8 mouse cellular contexts compared by ENCODE assay signal in genomic region chr4:120745731-120746551, GRCm38 (mm10). TPM values are rescaled to one million over a fixed set of nuclear protein-coding genes. Genes with fewer than 3 reads are reported as not detected.
DNase-seq lines count a peak whose midpoint lies in the region; ATAC-seq and TF ChIP-seq lines count a peak whose summit lies in the region.

No protein-coding gene starts in this region.

- DNase-seq in liver, adult 2 months (ENCODE audit: extremely low read depth, low read depth, low spot score): no peak
- peak; percentile 17 to 46 for DNase-seq in heart, adult 9 months (ENCODE audit: low spot score in 2 of 2)
- no peak for DNase-seq in cerebellum, adult 18-20 months
- DNase-seq in kidney, adult 8-10 months: no peak
- DNase-seq in urinary bladder, postnatal 25 days (ENCODE audit: low spot score): no peak

- 0 out of 2 replicates have a peak, but pooled peaks cover 2% of the 10 kb centered on the region for H3K4me1 ChIP-seq in liver, adult 2 months (ENCODE audit: control insufficient read depth, insufficient read depth, low read length)
- H3K4me1 ChIP-seq in liver, embryonic 12.5 days: peaks cover 27% of the 10 kb centered on the region
- peaks cover 26% of the 10 kb centered on the region for H3K4me1 ChIP-seq in limb, embryonic 15.5 days
- peaks cover 23% of the 10 kb centered on the region for H3K4me1 ChIP-seq in stomach, embryonic 15.5 days

- WGBS in liver, adult 2 months: 76% methylated on average over 10 of the region's 10 CpGs
- WGBS in liver, embryonic 12.5 days (ENCODE audit: insufficient replicate concordance): 35% methylated on average over 10 of the region's 10 CpGs
- 41% methylated on average over 10 of the region's 10 CpGs for WGBS in limb, embryonic 15.5 days
- WGBS in stomach, embryonic 15.5 days: 49% methylated on average over 10 of the region's 10 CpGs

- peak overlapping the region; percentile 55 for H3K4me3 ChIP-seq in liver, adult 2 months (ENCODE audit: insufficient read depth, low read depth, low read length)
- no peak overlapping the region; the same call in 1 of the 2 replicates for H3K4me3 ChIP-seq in liver, embryonic 12.5 days
- peak overlapping the region; percentile 67 for H3K4me3 ChIP-seq in limb, embryonic 15.5 days
- peak overlapping the region; percentile 65 for H3K4me3 ChIP-seq in stomach, embryonic 15.5 days (replicated peaks)

- ATAC-seq in liver, embryonic 12.5 days: no peak
- no peak for ATAC-seq in limb, embryonic 15.5 days (ENCODE audit: insufficient number of reproducible peaks, low FRiP score, low TSS enrichment, low read depth)
- ATAC-seq in stomach, embryonic 15.5 days (ENCODE audit: insufficient read depth, low FRiP score, low read depth): no peak

- H3K4me2 ChIP-seq in liver, embryonic 12.5 days: no peak overlapping the region
- peak overlapping the region; percentile 100; the same call in 1 of the 2 replicates for H3K4me2 ChIP-seq in limb, embryonic 15.5 days
- H3K4me2 ChIP-seq in stomach, embryonic 15.5 days: peak overlapping the region; percentile 100; the same call in 1 of the 2 replicates

- no peak overlapping the region; the same call in 1 of the 2 replicates for H3K9ac ChIP-seq in liver, adult 2 months (ENCODE audit: low read depth, low read length)
- no peak overlapping the region for H3K9ac ChIP-seq in liver, embryonic 12.5 days
- no peak overlapping the region for H3K9ac ChIP-seq in limb, embryonic 15.5 days
- H3K9ac ChIP-seq in stomach, embryonic 15.5 days: no peak overlapping the region

- no peaks in the 10 kb centered on the region for H3K79me2 ChIP-seq in liver, adult 2 months (ENCODE audit: control insufficient read depth, insufficient read depth, low read length)

- no peaks in the 10 kb centered on the region for H3K9me3 ChIP-seq in liver, embryonic 12.5 days (replicated peaks)
- no peaks in the 10 kb centered on the region for H3K9me3 ChIP-seq in limb, embryonic 15.5 days
- H3K9me3 ChIP-seq in stomach, embryonic 15.5 days: no peaks in the 10 kb centered on the region

- no peaks in the 10 kb centered on the region for H3K36me3 ChIP-seq in liver, adult 2 months (ENCODE audit: control insufficient read depth, insufficient read depth, low read length)
- no peaks in the 10 kb centered on the region for H3K36me3 ChIP-seq in liver, embryonic 12.5 days
- H3K36me3 ChIP-seq in limb, embryonic 15.5 days: no peaks in the 10 kb centered on the region
- no peaks in the 10 kb centered on the region for H3K36me3 ChIP-seq in stomach, embryonic 15.5 days

- TF ChIP-seq CTCF in liver, adult 2 months (IDR thresholded peaks at IDR 0.05; ENCODE audit: low read depth, low read length): no peak

- TF ChIP-seq POLR2A in liver, adult 2 months (IDR thresholded peaks at IDR 0.05; ENCODE audit: extremely low read depth, insufficient read depth, low read length): no peak

- 0 out of 2 replicates have a peak overlapping the region, but pooled peaks have one; percentile 11 for H3K27ac ChIP-seq in liver, adult 2 months (replicated peaks; ENCODE audit: insufficient read depth, low read depth, low read length)
- H3K27ac ChIP-seq in liver, embryonic 12.5 days: no peak overlapping the region
- no peak overlapping the region for H3K27ac ChIP-seq in limb, embryonic 15.5 days
- no peak overlapping the region for H3K27ac ChIP-seq in stomach, embryonic 15.5 days

- H3K27me3 ChIP-seq in liver, adult 2 months (ENCODE audit: control insufficient read depth, insufficient read depth, low read length): peaks cover 6% of the 10 kb centered on the region; the same call in 1 of the 2 replicates
- H3K27me3 ChIP-seq in liver, embryonic 12.5 days (replicated peaks): peaks cover 100% of the 10 kb centered on the region
- H3K27me3 ChIP-seq in limb, embryonic 15.5 days: peaks cover 73% of the 10 kb centered on the region
- peaks cover 51% of the 10 kb centered on the region for H3K27me3 ChIP-seq in stomach, embryonic 15.5 days (replicated peaks)

RNA-seq across cellular contexts. Expression of gene Kcnq4, which starts 2.5 kb away (rescaled TPM):
- total RNA-seq in liver, adult 2 months (2014; rRNA removed): 0.28 and 0.34 TPM in 2 replicates
- polyA plus RNA-seq in liver, adult 2 months (2012; rRNA removed): 0.57 and 0.58 TPM in 2 replicates
- 0.20 and 0.44 TPM in 2 replicates for polyA plus RNA-seq in liver, embryonic 12.5 days (2016; fragmentation: Nextera tagmentation; extraction: Ambion mirVana)
- 3.9 and 4.6 TPM in 2 replicates for polyA plus RNA-seq in limb, embryonic 15.5 days (2015; fragmentation: Nextera tagmentation; extraction: Ambion mirVana)
- polyA plus RNA-seq in stomach, embryonic 15.5 days (2015; fragmentation: Nextera tagmentation; extraction: Ambion mirVana): 2.6 and 2.9 TPM in 2 replicates

Comparison
In these comparisons a context has a peak if more than half of its experiments do, and no peak if none do; other contexts are left out.
1. DNase-seq: peak in heart, adult 9 months (2 of 2); none in liver, adult 2 months (single experiment), cerebellum, adult 18-20 months (0 of 2), kidney, adult 8-10 months (0 of 2) and urinary bladder, postnatal 25 days (single experiment).